9 mouse cellular contexts compared by ENCODE assay signal in the genomic region with DNA sequence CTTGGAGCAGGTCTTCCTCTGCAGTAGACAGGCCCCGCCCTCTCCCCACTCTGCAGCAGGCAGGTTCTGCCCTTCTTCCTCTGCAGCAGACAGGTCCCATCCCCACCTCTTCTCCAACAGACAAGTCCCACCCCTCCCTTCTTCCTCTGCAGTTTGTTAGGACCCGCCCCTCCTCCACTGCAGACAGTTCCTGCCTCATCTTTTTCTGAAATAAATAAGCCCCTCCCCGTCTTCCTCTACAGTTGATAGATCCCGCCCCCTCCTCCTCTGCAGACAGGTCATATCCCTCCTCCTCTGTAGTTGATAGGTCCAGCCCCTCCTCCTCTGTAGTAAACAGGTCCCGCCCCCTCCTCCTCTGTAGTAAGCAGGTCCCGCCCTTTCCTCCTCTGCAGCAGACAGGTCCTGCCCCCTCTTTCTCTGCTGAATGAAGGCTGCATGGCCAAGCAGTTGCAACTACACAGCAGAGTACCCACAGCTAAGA.
DNase-seq lines count a peak whose midpoint lies in the region; ATAC-seq and TF ChIP-seq lines count a peak whose summit lies in the region.
"Had no signal": no experiment of that assay in that cellular context is flagged by ENCODE, and none has a peak within 500 bp of the region (broad histone marks: within the 10 kb centered on the region; RNA-seq: fewer than 3 reads in every experiment).

No protein-coding gene starts in this region.

- DNase-seq in lung, postnatal 14 days = no peak
- peak; percentile 56 for DNase-seq in forebrain, embryonic 10.5 days (ENCODE audit: extremely low spot score, low spot score)
- peak; percentile 16 for DNase-seq in liver, adult 2 months (ENCODE audit: extremely low read depth, low read depth, low spot score)
- DNase-seq in adrenal gland, postnatal 4 days (ENCODE audit: low spot score in 2 of 2) = no peak
- no peak for DNase-seq in urinary bladder, postnatal 4 days (ENCODE audit: low spot score in 2 of 2)
- no peak for DNase-seq in layer of hippocampus, adult 9-10 months (ENCODE audit: low spot score)

- H3K9me3 ChIP-seq in lung, embryonic 16.5 days (ENCODE audit: control insufficient read depth, low read length) = no peaks in the 10 kb centered on the region
- H3K9me3 ChIP-seq in forebrain, embryonic 10.5 days = no peaks in the 10 kb centered on the region
- H3K9me3 ChIP-seq in neural tube, embryonic 14.5 days (ENCODE audit: control insufficient read depth, low read length) = no peaks in the 10 kb centered on the region

- H3K4me1 ChIP-seq in lung, embryonic 16.5 days (replicated peaks; ENCODE audit: control insufficient read depth, insufficient read depth, low read length) = 0 out of 2 replicates have a peak, but pooled peaks cover 2% of the 10 kb centered on the region
- peaks cover 17% of the 10 kb centered on the region for H3K4me1 ChIP-seq in forebrain, embryonic 10.5 days
- H3K4me1 ChIP-seq in liver, adult 2 months (ENCODE audit: control insufficient read depth, insufficient read depth, low read length) = no peaks in the 10 kb centered on the region
- no peaks in the 10 kb centered on the region for H3K4me1 ChIP-seq in neural tube, embryonic 14.5 days (ENCODE audit: control insufficient read depth, insufficient read depth, low read length)

- H3K9ac ChIP-seq in lung, embryonic 16.5 days (ENCODE audit: low read length) = no peak overlapping the region
- no peak overlapping the region for H3K9ac ChIP-seq in liver, adult 2 months (ENCODE audit: low read depth, low read length)
- no peak overlapping the region for H3K9ac ChIP-seq in neural tube, embryonic 14.5 days (replicated peaks; ENCODE audit: low read depth, low read length)

- TF ChIP-seq CTCF in liver, adult 2 months (IDR thresholded peaks at IDR 0.05; ENCODE audit: low read depth, low read length) = no peak

- peak overlapping the region; percentile 36; the same call in 1 of the 2 replicates for H3K27ac ChIP-seq in lung, embryonic 16.5 days (ENCODE audit: low read length)
- peak overlapping the region; percentile 58 for H3K27ac ChIP-seq in forebrain, embryonic 10.5 days
- no peak overlapping the region for H3K27ac ChIP-seq in liver, adult 2 months (replicated peaks; ENCODE audit: insufficient read depth, low read depth, low read length)
- no peak overlapping the region for H3K27ac ChIP-seq in neural tube, embryonic 14.5 days (ENCODE audit: low read depth, low read length)

- TF ChIP-seq POLR2A in liver, adult 2 months (IDR thresholded peaks at IDR 0.05; ENCODE audit: extremely low read depth, insufficient read depth, low read length) = no peak

- 35% methylated on average over 6 of the region's 6 CpGs for WGBS in lung, embryonic 16.5 days
- whole genome bisulfite sequencing in forebrain, embryonic 10.5 days = 15% methylated on average over 6 of the region's 6 CpGs
- 52% methylated on average over 6 of the region's 6 CpGs for WGBS in liver, adult 2 months
- 25% methylated on average over 6 of the region's 6 CpGs for WGBS in neural tube, embryonic 14.5 days

- peak; percentile 79 for ATAC-seq in lung, embryonic 16.5 days (ENCODE audit: low read depth)
- ATAC-seq in neural tube, embryonic 14.5 days (ENCODE audit: low read depth) = peak; percentile 62

- H3K4me3 ChIP-seq in lung, embryonic 16.5 days (ENCODE audit: low read length) = no peak overlapping the region
- H3K4me3 ChIP-seq in forebrain, embryonic 10.5 days = peak overlapping the region; percentile 33
- no peak overlapping the region for H3K4me3 ChIP-seq in liver, adult 2 months (ENCODE audit: insufficient read depth, low read depth, low read length)
- no peak overlapping the region for H3K4me3 ChIP-seq in neural tube, embryonic 14.5 days (ENCODE audit: low read depth, low read length)
- H3K4me3 ChIP-seq: erythroblast, embryonic 14.5 days had no signal

- H3K79me2 ChIP-seq in liver, adult 2 months (ENCODE audit: control insufficient read depth, insufficient read depth, low read length) = 0 out of 2 replicates have a peak, but pooled peaks cover 2% of the 10 kb centered on the region

- H3K4me2 ChIP-seq in lung, embryonic 16.5 days (ENCODE audit: low read depth, low read length) = no peak overlapping the region
- no peak overlapping the region for H3K4me2 ChIP-seq in neural tube, embryonic 14.5 days (ENCODE audit: low read depth, low read length)

- no peaks in the 10 kb centered on the region for H3K27me3 ChIP-seq in lung, embryonic 16.5 days (ENCODE audit: control insufficient read depth, insufficient read depth, low read depth, low read length)
- H3K27me3 ChIP-seq in forebrain, embryonic 10.5 days (ENCODE audit: poor library complexity, severe bottlenecking) = no peaks in the 10 kb centered on the region
- H3K27me3 ChIP-seq in liver, adult 2 months (ENCODE audit: control insufficient read depth, insufficient read depth, low read length) = no peaks in the 10 kb centered on the region
- no peaks in the 10 kb centered on the region for H3K27me3 ChIP-seq in neural tube, embryonic 14.5 days (ENCODE audit: control insufficient read depth, insufficient read depth, low read length)

- no peaks in the 10 kb centered on the region for H3K36me3 ChIP-seq in lung, embryonic 16.5 days (ENCODE audit: control insufficient read depth, insufficient read depth, low read length)
- H3K36me3 ChIP-seq in forebrain, embryonic 10.5 days (replicated peaks) = no peaks in the 10 kb centered on the region
- H3K36me3 ChIP-seq in liver, adult 2 months (ENCODE audit: control insufficient read depth, insufficient read depth, low read length) = no peaks in the 10 kb centered on the region
- no peaks in the 10 kb centered on the region for H3K36me3 ChIP-seq in neural tube, embryonic 14.5 days (ENCODE audit: control insufficient read depth, insufficient read depth, low read length)

Comparison
In these comparisons a context has a peak if more than half of its experiments do, and no peak if none do; other contexts are left out.
1. H3K27ac ChIP-seq: peak in lung, embryonic 16.5 days (single experiment) and forebrain, embryonic 10.5 days (single experiment); none in liver, adult 2 months (single experiment) and neural tube, embryonic 14.5 days (single experiment).
2. DNase-seq: peak in forebrain, embryonic 10.5 days (single experiment) and liver, adult 2 months (single experiment); none in lung, postnatal 14 days (single experiment), adrenal gland, postnatal 4 days (0 of 2), urinary bladder, postnatal 4 days (0 of 2) and layer of hippocampus, adult 9-10 months (single experiment).